ENCODE assay signal across 17 mouse cellular contexts in genomic region chr10:111247609-111248008, GRCm38 (mm10). TPM values are rescaled to one million over a fixed set of nuclear protein-coding genes. Genes with fewer than 3 reads are reported as not detected.
DNase-seq lines count a peak whose midpoint lies in the region; ATAC-seq and TF ChIP-seq lines count a peak whose summit lies in the region.
"Had no signal": no experiment of that assay in that cellular context is flagged by ENCODE, and none has a peak within 500 bp of the region (broad histone marks: within the 10 kb centered on the region; RNA-seq: fewer than 3 reads in every experiment).

No protein-coding gene starts in this region.

- H3K36me3 ChIP-seq in embryonic facial prominence, embryonic 13.5 days: no peaks in the 10 kb centered on the region
- no peaks in the 10 kb centered on the region for H3K36me3 ChIP-seq in embryonic facial prominence, embryonic 10.5 days (replicated peaks)
- peaks cover 5 to 28% of the 10 kb centered on the region in 2 experiments for H3K36me3 ChIP-seq in MEL (ENCODE audit: control insufficient read depth in 1 of 2, insufficient read depth in 2 of 2, low read length in 2 of 2)
- H3K36me3 ChIP-seq in hindbrain, embryonic 14.5 days (replicated peaks; ENCODE audit: control insufficient read depth, insufficient read depth): no peaks in the 10 kb centered on the region
- H3K36me3 ChIP-seq in midbrain, embryonic 15.5 days (replicated peaks): no peaks in the 10 kb centered on the region
- H3K36me3 ChIP-seq: heart, embryonic 15.5 days; limb, embryonic 13.5 days; liver, embryonic 15.5 days had no signal

- DNase-seq in embryonic facial prominence, embryonic 10.5 days (ENCODE audit: low spot score): no peak
- DNase-seq in MEL (ENCODE audit: low read depth, low spot score): no peak
- DNase-seq in hindbrain, embryonic 14.5 days (ENCODE audit: low spot score): no peak
- DNase-seq in cerebellum, postnatal 25 days: no peak
- DNase-seq in heart, postnatal 36 days: no peak
- DNase-seq in gastrocnemius, postnatal 25 days: no peak
- DNase-seq: adrenal gland, postnatal 36 days; heart, adult 18-20 months; kidney, adult 9 months; lung, postnatal 10 days; thymus, postnatal 36 days had no signal

- H3K27ac ChIP-seq in embryonic facial prominence, embryonic 13.5 days: no peak overlapping the region
- no peak overlapping the region for H3K27ac ChIP-seq in embryonic facial prominence, embryonic 10.5 days (replicated peaks)
- H3K27ac ChIP-seq in MEL (ENCODE audit: control insufficient read depth, low read depth, low read length): no peak overlapping the region
- peak overlapping the region; percentile 43; the same call in 1 of the 2 replicates for H3K27ac ChIP-seq in hindbrain, embryonic 14.5 days
- H3K27ac ChIP-seq in midbrain, embryonic 15.5 days: peak overlapping the region; percentile 78
- H3K27ac ChIP-seq: heart, embryonic 15.5 days; limb, embryonic 13.5 days; liver, embryonic 15.5 days had no signal

- no peaks in the 10 kb centered on the region for H3K27me3 ChIP-seq in embryonic facial prominence, embryonic 13.5 days
- no peaks in the 10 kb centered on the region for H3K27me3 ChIP-seq in embryonic facial prominence, embryonic 10.5 days (replicated peaks; ENCODE audit: low read depth, poor library complexity, severe bottlenecking)
- H3K27me3 ChIP-seq in MEL (ENCODE audit: control insufficient read depth in 1 of 2, insufficient read depth in 2 of 2, low read length in 2 of 2): no peaks in the 10 kb centered on the region
- no peaks in the 10 kb centered on the region for H3K27me3 ChIP-seq in hindbrain, embryonic 14.5 days (ENCODE audit: control insufficient read depth, insufficient read depth, low read length)
- H3K27me3 ChIP-seq in midbrain, embryonic 15.5 days (replicated peaks): no peaks in the 10 kb centered on the region
- H3K27me3 ChIP-seq: CH12.LX; heart, embryonic 15.5 days; limb, embryonic 13.5 days; liver, embryonic 15.5 days had no signal

- H3K9ac ChIP-seq in embryonic facial prominence, embryonic 13.5 days: no peak overlapping the region
- no peak overlapping the region for H3K9ac ChIP-seq in MEL (ENCODE audit: control insufficient read depth, low read depth, low read length, poor library complexity, severe bottlenecking)
- peak overlapping the region; percentile 25 for H3K9ac ChIP-seq in hindbrain, embryonic 14.5 days
- peak overlapping the region; percentile 42; the same call in 1 of the 2 replicates for H3K9ac ChIP-seq in midbrain, embryonic 15.5 days
- H3K9ac ChIP-seq: heart, embryonic 15.5 days; limb, embryonic 13.5 days; liver, embryonic 15.5 days had no signal

- H3K4me1 ChIP-seq in embryonic facial prominence, embryonic 13.5 days: peaks cover 9% of the 10 kb centered on the region
- peaks cover 8% of the 10 kb centered on the region for H3K4me1 ChIP-seq in embryonic facial prominence, embryonic 10.5 days
- peaks cover 9 to 27% of the 10 kb centered on the region in 2 experiments for H3K4me1 ChIP-seq in MEL (ENCODE audit: control insufficient read depth in 1 of 2, insufficient read depth in 2 of 2, low read length in 2 of 2)
- H3K4me1 ChIP-seq in hindbrain, embryonic 14.5 days (replicated peaks; ENCODE audit: control insufficient read depth, insufficient read depth, low read length): no peaks in the 10 kb centered on the region
- peaks cover 12% of the 10 kb centered on the region; the same call in 1 of the 2 replicates for H3K4me1 ChIP-seq in midbrain, embryonic 15.5 days

- TF ChIP-seq CTCF in MEL (IDR thresholded peaks at IDR 0.05 in 2 of 3, conservative IDR thresholded peaks at IDR 0.05 in 1 of 3; ENCODE audit: control insufficient read depth in 1 of 3, insufficient read depth in 1 of 3, low read depth in 2 of 3, low read length in 3 of 3, poor library complexity in 1 of 3, severe bottlenecking in 1 of 3): no peak

- intact Hi-C loops in heart, postnatal 36 days (cut with DNase I): no loop called here

- no peak for TF ChIP-seq RAD21 in MEL (IDR thresholded peaks at IDR 0.05; ENCODE audit: low read depth, low read length)

- no peak for ATAC-seq in embryonic facial prominence, embryonic 13.5 days (ENCODE audit: insufficient number of reproducible peaks, insufficient read depth, low FRiP score, low TSS enrichment, low read depth)
- no peak for ATAC-seq in hindbrain, embryonic 14.5 days (ENCODE audit: low FRiP score)
- no peak for ATAC-seq in midbrain, embryonic 15.5 days (replicated peaks)

- 67% methylated on average over 4 of the region's 4 CpGs for WGBS in embryonic facial prominence, embryonic 13.5 days
- 74% methylated on average over 4 of the region's 4 CpGs for WGBS in embryonic facial prominence, embryonic 10.5 days
- WGBS in hindbrain, embryonic 14.5 days: 48% methylated on average over 4 of the region's 4 CpGs
- WGBS in midbrain, embryonic 15.5 days: 27% methylated on average over 4 of the region's 4 CpGs

- no peak overlapping the region for H3K4me3 ChIP-seq in embryonic facial prominence, embryonic 13.5 days
- no peak overlapping the region for H3K4me3 ChIP-seq in embryonic facial prominence, embryonic 10.5 days
- no peak overlapping the region for H3K4me3 ChIP-seq in MEL (ENCODE audit: control insufficient read depth in 1 of 2, insufficient read depth in 1 of 2, low read depth in 2 of 2, low read length in 2 of 2)
- H3K4me3 ChIP-seq in hindbrain, embryonic 14.5 days (replicated peaks; ENCODE audit: low read length): peak overlapping the region; percentile 19
- H3K4me3 ChIP-seq in midbrain, embryonic 15.5 days: peak overlapping the region; percentile 36
- H3K4me3 ChIP-seq: heart, embryonic 15.5 days; limb, embryonic 13.5 days; liver, embryonic 15.5 days had no signal

- no peaks in the 10 kb centered on the region for H3K9me3 ChIP-seq in embryonic facial prominence, embryonic 13.5 days
- H3K9me3 ChIP-seq in embryonic facial prominence, embryonic 10.5 days: no peaks in the 10 kb centered on the region
- H3K9me3 ChIP-seq in MEL (replicated peaks; ENCODE audit: insufficient read depth, low read length): no peaks in the 10 kb centered on the region
- H3K9me3 ChIP-seq in hindbrain, embryonic 14.5 days (ENCODE audit: control insufficient read depth, low read length): no peaks in the 10 kb centered on the region
- H3K9me3 ChIP-seq in midbrain, embryonic 15.5 days: no peaks in the 10 kb centered on the region
- H3K9me3 ChIP-seq: heart, embryonic 15.5 days; limb, embryonic 13.5 days; liver, embryonic 15.5 days had no signal

- no peak for TF ChIP-seq EP300 in MEL (IDR thresholded peaks at IDR 0.05; ENCODE audit: low read depth in 1 of 2, low read length in 2 of 2)

- peak overlapping the region; percentile 37 for H3K4me2 ChIP-seq in embryonic facial prominence, embryonic 13.5 days
- H3K4me2 ChIP-seq in hindbrain, embryonic 14.5 days (replicated peaks): peak overlapping the region; percentile 31
- H3K4me2 ChIP-seq in midbrain, embryonic 15.5 days: peak overlapping the region; percentile 41
- H3K4me2 ChIP-seq: heart, embryonic 15.5 days; liver, embryonic 15.5 days had no signal

- peaks cover 13% of the 10 kb centered on the region; the same call in 1 of the 2 replicates for H3K79me2 ChIP-seq in MEL (ENCODE audit: control insufficient read depth, insufficient read depth, low read length, poor library complexity)

- no peak for TF ChIP-seq POLR2A in MEL (IDR thresholded peaks at IDR 0.05; ENCODE audit: control insufficient read depth in 1 of 2, insufficient read depth in 1 of 2, low read depth in 1 of 2, low read length in 2 of 2, poor library complexity in 1 of 2)

TF ChIP-seq in MEL, 35 proteins besides CTCF, POLR2A, EP300 and RAD21:
- no peak for TF ChIP-seq SIN3A (IDR thresholded peaks at IDR 0.05; ENCODE audit: low read length)
- 0 out of 2 replicates have a peak, but pooled peaks have one; percentile 17 for TF ChIP-seq GATA1 (IDR thresholded peaks at IDR 0.05; ENCODE audit: low read depth, low read length)
- no peak for TF ChIP-seq MAZ (IDR thresholded peaks at IDR 0.05; ENCODE audit: low read depth, low read length)

RNA-seq across cellular contexts. Expression of gene Bbs10, which starts 50.9 kb away (rescaled TPM):
- polyA plus RNA-seq in embryonic facial prominence, embryonic 13.5 days (2015; fragmentation: Nextera tagmentation; extraction: Ambion mirVana): 6.2 and 6.5 TPM in 2 replicates
- polyA plus RNA-seq in embryonic facial prominence, embryonic 10.5 days (2016; fragmentation: Nextera tagmentation; extraction: Ambion mirVana): 6.7 and 8.0 TPM in 2 replicates
- total RNA-seq in MEL (2012; rRNA removed): 0.42 and 0.62 TPM in 2 replicates
- under 1 TPM in 1 of 2 experiments, not detected in 1; 0.15 TPM for polyA plus RNA-seq in MEL (2012; ENCODE audit: insufficient read depth in 1 of 2, insufficient read length in 2 of 2, low read depth in 1 of 2, low replicate concordance in 2 of 2, missing spikeins in 1 of 2)
- 5.7 and 6.1 TPM in 2 replicates for polyA plus RNA-seq in hindbrain, embryonic 14.5 days (2014; fragmentation: Nextera tagmentation; extraction: Ambion mirVana)
- 5.9 TPM in 2 replicates for polyA plus RNA-seq in midbrain, embryonic 15.5 days (2015; fragmentation: Nextera tagmentation; extraction: Ambion mirVana)
- 1 to 10 TPM; 2.2 to 3.0 TPM for total RNA-seq in heart, postnatal 36 days (2021)
- total RNA-seq in gastrocnemius, postnatal 25 days (2021): 1 to 10 TPM; 1.6 to 1.7 TPM

Comparison
In these comparisons a context has a peak if more than half of its experiments do, and no peak if none do; other contexts are left out.
1. H3K27ac ChIP-seq: peak in hindbrain, embryonic 14.5 days (single experiment) and midbrain, embryonic 15.5 days (single experiment); none in embryonic facial prominence, embryonic 13.5 days (single experiment), embryonic facial prominence, embryonic 10.5 days (single experiment) and MEL (single experiment).
2. H3K4me3 ChIP-seq: peak in hindbrain, embryonic 14.5 days (single experiment) and midbrain, embryonic 15.5 days (single experiment); none in embryonic facial prominence, embryonic 13.5 days (single experiment), embryonic facial prominence, embryonic 10.5 days (single experiment) and MEL (0 of 2).
3. H3K9ac ChIP-seq: peak in hindbrain, embryonic 14.5 days (single experiment) and midbrain, embryonic 15.5 days (single experiment); none in embryonic facial prominence, embryonic 13.5 days (single experiment) and MEL (single experiment).
4. Peak in every context shown above with its lines, with median percentiles within 50 percentile points of each other: H3K4me2 ChIP-seq.